Mouse (Mus musculus) thymus, adult 2 months (tissue): ENCODE results near the gene Smg8.

ENCODE experiments used
- CTCF ChIP-seq: fragments of 200-500 bp; IDR thresholded peaks from 2 replicates; pipeline ENCODE4 v1.5.1; 2012; ENCODE audit warnings: mild to moderate bottlenecking, control low read depth, low read length, moderate library complexity, borderline replicate concordance; ENCODE audit not compliant: control insufficient read depth, poor library complexity, insufficient read depth; ENCODE audit errors: extremely low read depth
- POLR2A ChIP-seq: fragments of 200-500 bp; IDR thresholded peaks from 2 replicates; pipeline ENCODE4 v1.6.1; 2012; ENCODE audit warnings: mild to moderate bottlenecking, low read length, control low read depth, moderate library complexity; ENCODE audit not compliant: control insufficient read depth, poor library complexity, insufficient read depth; ENCODE audit errors: extremely low read depth

GRCm38 (mm10) chr11:87056286-87056685 lies 30.3 kb downstream of the Smg8 start:
- TF ChIP-seq CTCF (no peak), POLR2A (no peak)
